In genomic region chr9:62684311-62684710, GRCm38 (mm10) we compare ENCODE assay signal across 26 mouse cellular contexts. TPM values are rescaled to one million over a fixed set of nuclear protein-coding genes. Genes with fewer than 3 reads are reported as not detected.
"Had no signal": no experiment of that assay in that cellular context is flagged by ENCODE, and none has a peak within 500 bp of the region (broad histone marks: within the 10 kb centered on the region; RNA-seq: fewer than 3 reads in every experiment).

No protein-coding gene starts in this region.

- H3K9ac ChIP-seq: heart, embryonic 13.5 days; heart, embryonic 15.5 days; hindbrain, embryonic 13.5 days; hindbrain, embryonic 15.5 days; limb, embryonic 13.5 days; limb, embryonic 15.5 days; liver, embryonic 12.5 days; liver, embryonic 14.5 days had no signal

- H3K36me3 ChIP-seq: heart, embryonic 13.5 days; heart, embryonic 15.5 days; hindbrain, embryonic 13.5 days; hindbrain, embryonic 15.5 days; limb, embryonic 13.5 days; limb, embryonic 15.5 days; liver, embryonic 12.5 days had no signal

- DNase-seq: gastrocnemius, postnatal 14 days; gastrocnemius, postnatal 36 days; heart, adult 11 months; heart, adult 2 months; heart, postnatal 14 days; heart, postnatal 36 days; kidney, adult 11 months; kidney, adult 2 months; kidney, postnatal 10 days; kidney, postnatal 25 days; kidney, postnatal 4 days; layer of hippocampus, postnatal 36 days; left cerebral cortex, postnatal 4 days had no signal

- H3K4me1 ChIP-seq: heart, embryonic 13.5 days; heart, embryonic 15.5 days; hindbrain, embryonic 13.5 days; hindbrain, embryonic 15.5 days; liver, embryonic 12.5 days had no signal

- H3K4me2 ChIP-seq: heart, embryonic 11.5 days; heart, embryonic 13.5 days; heart, embryonic 15.5 days; hindbrain, embryonic 13.5 days; hindbrain, embryonic 15.5 days; limb, embryonic 13.5 days; limb, embryonic 15.5 days; liver, embryonic 12.5 days had no signal

- H3K4me3 ChIP-seq: heart, adult 2 months; heart, embryonic 13.5 days; heart, embryonic 15.5 days; hindbrain, embryonic 13.5 days; hindbrain, embryonic 15.5 days; layer of hippocampus, adult 2 months; limb, embryonic 13.5 days; limb, embryonic 15.5 days; liver, embryonic 12.5 days had no signal

- H3K9me3 ChIP-seq: heart, embryonic 13.5 days; heart, embryonic 15.5 days; hindbrain, embryonic 13.5 days; hindbrain, embryonic 15.5 days; limb, embryonic 13.5 days; limb, embryonic 15.5 days; liver, embryonic 12.5 days had no signal

- ATAC-seq: hindbrain, postnatal 0 days; intestine, embryonic 16.5 days; liver, embryonic 12.5 days had no signal

- H3K27ac ChIP-seq: heart, adult 2 months; heart, embryonic 13.5 days; heart, embryonic 15.5 days; hindbrain, embryonic 13.5 days; hindbrain, embryonic 15.5 days; hindbrain, postnatal 0 days; layer of hippocampus, adult 2 months; limb, embryonic 13.5 days; limb, embryonic 15.5 days; liver, embryonic 12.5 days; liver, embryonic 14.5 days had no signal

RNA-seq across cellular contexts. Expression of gene Itga11, which starts 6.7 kb away (rescaled TPM):
- total RNA-seq: hematopoietic stem cell, adult 5-6 weeks had no signal
